Mouse (Mus musculus) yolk sac, embryonic 10.5 days (tissue): Measurements from ENCODE around the gene Dlgap1.

ENCODE experiments used
- DNase-seq: peaks from one replicate; pipeline ENCODE4 v3.0.0-alpha.2; 2017; ENCODE audit warnings: low spot score

Dlgap1 gene

GRCm38 (mm10) chr17:70341920-70342319 lies 373.0 kb downstream of the Dlgap1 start:
- no peak for DNase-seq

GRCm38 (mm10) chr17:70347403-70347802 lies 378.5 kb downstream of the Dlgap1 start:
- DNase-seq: no peak

GRCm38 (mm10) chr17:70363561-70363960 lies 394.7 kb downstream of the Dlgap1 start:
- DNase-seq: no peak

- no peak for DNase-seq
Measured at GRCm38 (mm10) chr17:70363971-70364370, 395.1 kb downstream of the Dlgap1 start.

DNA sequence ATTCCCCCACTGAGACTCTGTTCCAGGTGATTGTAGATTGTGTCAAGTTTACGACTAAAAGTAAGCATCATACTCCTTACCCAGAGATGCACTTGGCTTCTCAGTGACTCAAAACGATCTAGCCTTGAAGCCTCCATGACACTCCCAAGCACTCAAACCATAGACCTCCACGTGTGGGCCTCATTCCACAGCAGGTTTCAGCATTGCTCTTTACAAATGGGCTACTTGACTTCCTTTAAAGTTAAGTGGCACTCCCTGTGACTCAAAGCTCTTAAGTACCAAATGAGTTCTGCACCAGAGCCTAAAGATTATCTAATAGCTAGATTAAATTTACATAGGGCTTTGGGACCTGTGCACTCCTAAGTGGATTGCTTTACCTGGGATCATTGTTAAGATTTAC lies 400.3 kb downstream of the Dlgap1 start:
- no peak for DNase-seq

DNA sequence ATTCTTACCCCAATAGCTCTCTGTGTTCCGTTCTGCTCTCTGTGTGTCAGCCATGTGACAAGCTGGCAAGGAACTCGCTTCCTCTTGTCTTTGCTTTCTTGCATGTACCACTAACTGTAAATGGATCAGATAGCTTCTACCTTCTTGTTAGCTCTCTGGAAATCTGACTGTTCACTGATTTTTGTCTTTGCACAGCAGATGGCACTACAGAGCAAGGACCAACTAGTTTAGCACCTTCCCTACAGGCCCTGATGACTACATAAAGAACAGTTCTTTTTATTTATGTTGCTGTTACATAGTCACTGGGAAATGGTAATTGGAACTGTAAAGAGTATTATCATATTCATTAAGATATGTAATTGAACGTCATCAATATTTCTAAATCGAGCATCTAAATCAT lies 408.1 kb downstream of the Dlgap1 start:
- DNase-seq: no peak

DNA sequence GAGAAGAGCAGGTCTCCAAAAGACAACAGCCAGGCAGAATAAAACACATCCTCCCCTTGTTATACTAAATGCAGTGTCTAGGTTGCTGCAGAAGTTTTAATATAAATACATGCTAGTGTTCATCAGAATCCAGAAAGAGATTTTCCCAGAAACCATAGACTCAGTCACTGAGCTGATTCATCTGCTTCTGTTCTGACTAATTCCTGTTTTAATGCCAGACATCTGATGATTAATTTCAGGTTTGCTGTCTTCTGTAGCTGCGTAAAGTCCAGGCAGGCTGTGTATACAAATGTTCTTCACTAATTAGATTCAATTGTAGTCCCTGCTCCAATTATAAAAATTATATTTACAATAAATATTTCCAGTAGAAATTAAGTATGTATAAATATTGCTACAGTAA lies 419.6 kb downstream of the Dlgap1 start:
- no peak for DNase-seq

DNA sequence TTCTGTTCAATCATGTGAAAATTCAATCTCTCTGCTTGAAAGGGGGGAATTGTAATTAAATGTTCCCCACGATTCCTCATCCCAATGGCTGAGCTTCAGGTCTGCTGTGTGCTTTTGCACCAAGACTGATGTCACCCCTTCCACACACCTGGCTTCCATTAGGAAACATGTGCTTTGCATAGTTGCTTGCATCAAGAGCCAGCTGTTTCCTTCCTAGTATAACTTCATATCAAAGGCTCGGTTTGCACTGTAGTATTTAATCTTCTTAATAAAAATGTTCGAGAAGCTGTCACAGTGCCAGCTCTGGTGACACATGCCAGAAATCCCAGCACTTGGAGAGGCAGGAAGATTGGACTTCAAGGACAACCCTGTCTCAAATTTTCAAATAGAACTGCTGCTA lies 428.3 kb downstream of the Dlgap1 start:
- DNase-seq: no peak

- no peak for DNase-seq
Measured at GRCm38 (mm10) chr17:70397708-70398107, 428.8 kb downstream of the Dlgap1 start.

GRCm38 (mm10) chr17:70401909-70402308 lies 433.0 kb downstream of the Dlgap1 start:
- no peak for DNase-seq

GRCm38 (mm10) chr17:70403750-70404149 lies 434.9 kb downstream of the Dlgap1 start:
- DNase-seq: no peak

DNA sequence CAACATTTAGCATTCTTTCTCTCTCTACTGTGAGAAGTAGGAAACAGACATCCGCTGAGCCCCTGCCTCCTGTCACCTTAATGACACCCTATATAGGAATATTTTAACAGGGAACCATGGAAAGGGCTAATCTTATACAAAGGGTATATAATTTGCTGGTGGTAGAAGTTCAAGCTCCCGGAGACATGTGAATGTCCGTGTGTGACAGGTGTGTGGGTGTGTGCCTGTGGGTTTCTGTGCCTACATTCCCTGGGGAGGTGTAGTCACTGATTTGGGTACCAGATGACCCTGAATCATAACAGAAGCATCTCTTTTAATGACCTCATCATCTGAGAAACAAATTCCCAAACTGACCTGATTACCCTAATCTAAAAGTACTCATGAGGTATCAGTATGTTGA lies 445.3 kb downstream of the Dlgap1 start:
- DNase-seq: no peak

- no peak for DNase-seq
Measured at GRCm38 (mm10) chr17:70427866-70428265, 459.0 kb downstream of the Dlgap1 start.

- peak; percentile 12 for DNase-seq
Measured at GRCm38 (mm10) chr17:70429746-70430451, 461.0 kb downstream of the Dlgap1 start.

- DNase-seq: no peak
Measured at GRCm38 (mm10) chr17:70430452-70430787, 461.5 kb downstream of the Dlgap1 start.

GRCm38 (mm10) chr17:70432834-70433233 lies 464.0 kb downstream of the Dlgap1 start:
- no peak for DNase-seq

- no peak for DNase-seq
Measured at GRCm38 (mm10) chr17:70434549-70434948, 465.7 kb downstream of the Dlgap1 start.

DNA sequence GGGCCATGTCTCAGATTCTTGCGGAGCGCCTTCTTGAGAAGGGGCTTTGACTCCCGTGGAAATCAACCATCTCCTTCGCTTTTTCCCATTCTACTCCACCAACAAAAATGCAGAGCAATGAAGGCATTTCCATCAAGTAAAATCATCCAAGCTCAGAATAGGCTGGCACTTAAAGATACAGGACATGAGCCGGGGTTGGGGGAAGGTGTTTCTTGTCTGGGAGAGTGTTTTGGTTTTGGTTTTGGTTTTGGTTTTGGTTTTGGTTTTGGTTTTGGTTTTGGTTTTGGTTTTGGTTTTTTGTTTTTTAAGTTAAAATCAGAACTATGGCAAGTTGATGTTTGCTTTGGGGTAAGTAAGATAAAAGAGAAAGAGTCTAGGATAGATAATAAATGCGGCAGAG lies 466.7 kb downstream of the Dlgap1 start:
- DNase-seq: no peak

GRCm38 (mm10) chr17:70437229-70437628 lies 468.4 kb downstream of the Dlgap1 start:
- DNase-seq: no peak

DNA sequence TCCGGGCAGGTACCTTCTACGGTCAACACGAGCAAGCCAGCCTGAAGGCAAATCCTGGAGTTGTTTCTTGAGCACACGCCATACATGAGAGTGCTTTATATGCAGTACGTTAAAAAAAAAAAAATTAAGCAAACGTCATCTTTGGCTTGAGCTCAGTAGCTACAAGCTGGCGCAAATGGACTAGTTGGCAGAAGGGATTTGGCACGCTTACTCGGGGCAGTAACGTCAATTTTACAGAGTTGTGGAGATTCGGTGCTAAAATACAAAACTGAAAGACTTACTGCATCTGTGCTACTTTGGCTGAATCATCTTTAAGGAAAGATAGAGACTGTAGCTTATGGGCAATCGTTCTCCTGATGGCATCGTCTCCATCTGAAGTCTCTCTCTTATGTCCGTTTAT lies 474.1 kb downstream of the Dlgap1 start:
- DNase-seq: no peak

GRCm38 (mm10) chr17:70446451-70446850 lies 477.6 kb downstream of the Dlgap1 start:
- no peak for DNase-seq

DNA sequence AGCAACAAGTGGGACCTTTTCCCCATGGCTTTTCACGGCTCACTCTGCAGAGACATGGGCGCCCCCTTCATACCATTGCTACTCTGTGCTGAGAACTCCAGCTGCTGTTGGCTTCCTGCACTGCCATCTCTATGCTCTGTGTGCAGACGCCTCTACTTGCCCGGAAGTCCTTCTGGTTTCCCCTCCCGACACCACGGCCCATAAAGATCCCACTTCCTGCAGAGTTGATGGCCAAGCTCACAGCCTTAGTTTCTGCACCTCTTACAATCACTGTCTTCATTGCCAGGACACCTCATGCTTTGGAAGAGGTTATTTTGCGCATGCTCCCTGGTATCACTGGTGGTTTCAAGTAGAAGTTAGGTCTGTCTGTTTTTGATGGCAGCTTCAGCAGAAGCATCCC lies 486.2 kb downstream of the Dlgap1 start:
- no peak for DNase-seq

GRCm38 (mm10) chr17:70457103-70457502 lies 488.2 kb downstream of the Dlgap1 start:
- DNase-seq: no peak

DNA sequence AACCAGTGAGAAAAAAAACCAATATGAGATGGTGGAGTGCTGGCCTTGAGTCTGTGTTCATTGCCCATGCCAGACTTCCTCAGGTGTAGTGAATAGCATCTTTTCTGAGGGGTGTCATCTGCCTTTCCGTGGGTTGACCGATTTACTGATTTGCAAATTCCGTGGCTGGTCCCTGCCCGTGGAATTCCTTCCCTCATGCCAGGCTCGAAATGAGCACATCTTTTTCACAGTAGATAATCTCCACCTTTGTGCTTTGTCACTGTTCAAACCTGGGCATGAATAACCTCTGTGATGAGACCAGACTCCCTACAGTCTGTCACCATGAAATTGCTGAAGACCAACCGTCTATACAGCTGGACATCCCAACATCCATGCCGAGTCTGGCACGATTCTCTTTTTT lies 493.4 kb downstream of the Dlgap1 start:
- DNase-seq: no peak
